Mouse (Mus musculus) WW6 (cell line): ENCODE data around the gene Fnip2.
"Not testable (repeated sequence)": the region's sequence is repeated elsewhere in the genome, so short reads cannot be mapped to it uniquely, and the experiment has no call there.

Experiments used
- DNase-seq: peaks from one replicate; pipeline ENCODE4 v3.0.0-alpha.2; 2013; ENCODE audit warnings: low read depth, low spot score

The Fnip2 gene

DNA sequence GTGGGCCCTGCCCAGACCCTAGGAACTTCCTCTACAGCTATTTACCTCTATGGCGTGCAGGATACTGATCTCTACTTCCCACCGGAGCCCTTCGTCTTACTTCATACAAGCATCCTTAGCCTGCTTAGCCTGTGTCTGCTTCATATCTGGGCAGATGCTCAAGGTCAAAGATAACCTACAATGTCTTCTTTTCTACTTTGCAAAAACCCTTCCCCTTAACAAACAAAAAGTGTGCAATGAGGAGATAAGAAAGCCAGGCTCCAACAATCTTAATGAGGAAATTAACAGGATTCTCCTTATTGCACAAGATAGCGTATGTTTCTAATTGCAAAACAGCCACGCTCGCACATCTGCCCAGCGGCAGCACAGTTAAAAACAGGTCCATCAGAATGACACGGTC, 89.2 kb downstream of the Fnip2 start:
- DNase-seq, result no peak

DNA sequence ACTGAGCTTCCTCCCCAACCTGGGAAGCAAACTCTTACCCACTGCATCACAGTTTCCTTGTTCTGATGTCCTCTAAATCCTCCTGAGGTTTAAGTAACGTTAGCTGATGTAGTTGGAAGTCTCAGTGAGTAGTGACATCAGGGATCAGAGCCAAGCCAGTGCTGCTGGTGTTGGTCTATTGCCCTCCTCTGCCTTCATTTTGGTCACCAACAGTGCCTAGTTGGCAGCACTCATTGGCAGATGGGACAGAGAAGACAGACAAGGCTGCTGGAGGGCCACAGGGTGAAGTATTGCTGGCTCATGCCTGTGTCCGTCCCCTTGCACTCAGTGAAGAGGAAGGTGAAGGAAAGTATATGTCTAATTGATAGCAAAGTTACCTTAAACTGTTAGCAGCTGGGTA, 91.6 kb downstream of the Fnip2 start:
- DNase-seq, result no peak

DNA sequence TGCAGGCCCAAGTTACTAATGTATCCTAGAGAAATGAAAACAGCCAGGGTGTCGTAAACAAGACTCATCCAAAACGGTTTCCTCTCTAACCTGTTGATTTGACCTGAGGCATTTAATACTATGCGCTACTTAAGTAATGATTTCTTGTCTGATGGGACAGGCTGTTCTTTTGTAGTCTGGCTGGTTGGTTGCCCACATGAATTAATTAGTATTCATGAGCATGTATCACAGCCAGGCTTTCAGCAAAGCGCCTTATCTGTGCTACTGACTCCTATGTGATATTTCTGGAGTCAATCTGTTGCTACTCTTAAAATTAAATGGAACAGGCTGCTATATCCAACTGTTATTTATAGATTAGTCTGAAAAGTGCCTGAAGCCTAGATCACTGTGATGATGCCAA, 92.7 kb downstream of the Fnip2 start:
- no peak for DNase-seq

DNA sequence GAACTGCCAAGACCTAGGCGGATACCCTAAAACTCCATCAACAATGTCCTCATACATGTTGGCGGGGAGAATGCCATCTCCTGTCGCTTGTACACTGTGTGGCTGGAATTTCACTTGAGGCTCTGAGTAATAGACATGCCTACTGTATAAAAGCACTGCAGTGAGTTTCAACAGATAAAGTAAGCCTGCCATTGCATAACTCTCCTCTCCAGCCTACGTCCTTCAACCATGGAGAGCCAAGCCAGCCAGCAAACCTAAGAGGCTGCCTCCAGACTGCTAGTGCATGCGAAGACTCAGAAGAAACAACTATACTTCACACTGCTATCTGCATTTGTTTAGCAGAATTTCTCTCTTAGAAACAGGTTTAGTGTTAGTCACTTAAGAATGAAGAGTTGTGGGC, 95.2 kb downstream of the Fnip2 start:
- no peak for DNase-seq

DNA sequence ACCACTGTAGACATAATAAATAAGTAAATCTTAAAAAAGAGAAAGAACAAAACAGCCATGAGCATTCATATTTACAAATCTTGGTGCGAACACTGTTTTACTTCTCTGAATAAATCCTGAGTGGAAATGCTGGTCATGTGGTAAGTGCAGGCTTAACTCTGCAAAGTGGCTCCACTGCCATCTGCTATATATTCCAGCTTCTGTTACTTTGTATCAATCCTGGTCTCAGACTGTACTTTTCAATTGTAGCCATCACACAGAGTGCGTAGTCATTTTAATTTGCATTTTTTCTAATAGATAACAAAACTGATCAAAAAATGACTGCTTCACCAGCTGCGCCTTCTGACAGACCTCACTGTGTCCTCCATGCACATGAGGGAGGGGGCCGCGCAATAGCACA, 98.2 kb downstream of the Fnip2 start:
- DNase-seq, result no peak

DNA sequence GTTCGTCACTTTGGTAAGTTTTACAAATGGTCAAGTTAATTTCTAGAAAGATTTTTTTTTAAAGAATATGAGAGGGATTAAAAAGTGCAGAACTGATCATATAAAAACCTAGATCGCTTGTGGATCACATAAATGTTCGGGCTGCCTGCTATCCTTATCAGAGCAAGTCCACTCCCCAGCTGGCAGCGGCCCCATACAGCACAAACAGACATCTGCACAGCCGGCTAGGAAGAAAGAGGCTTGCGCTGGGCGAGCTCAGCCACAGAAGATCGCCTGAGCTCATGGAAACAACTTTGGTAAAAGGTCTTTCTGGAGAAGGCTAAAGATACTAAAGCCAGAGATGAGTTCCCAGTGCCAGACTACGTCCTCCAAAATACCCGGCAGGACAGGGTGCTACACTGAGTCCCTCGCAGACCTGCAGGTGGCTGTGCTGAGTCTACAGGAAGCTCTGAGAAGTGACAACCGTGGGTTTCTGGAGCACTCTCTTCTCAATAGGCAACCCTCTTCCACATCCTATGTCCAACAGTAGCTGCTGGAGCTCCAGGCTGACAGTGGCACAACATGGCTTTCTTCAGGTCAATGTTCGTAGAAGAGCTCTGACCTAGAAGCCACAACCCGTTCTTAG, 108.8 kb downstream of the Fnip2 start:
- no peak for DNase-seq

- no peak for DNase-seq
These were observed 111.8 kb downstream of the Fnip2 start for GRCm38 (mm10) chr3:79455761-79456160.

- DNase-seq, result no peak
These were observed 114.8 kb downstream of the Fnip2 start for GRCm38 (mm10) chr3:79452696-79453263.

- DNase-seq, result no peak
These were observed 118.2 kb downstream of the Fnip2 start for GRCm38 (mm10) chr3:79449361-79449760.

DNA sequence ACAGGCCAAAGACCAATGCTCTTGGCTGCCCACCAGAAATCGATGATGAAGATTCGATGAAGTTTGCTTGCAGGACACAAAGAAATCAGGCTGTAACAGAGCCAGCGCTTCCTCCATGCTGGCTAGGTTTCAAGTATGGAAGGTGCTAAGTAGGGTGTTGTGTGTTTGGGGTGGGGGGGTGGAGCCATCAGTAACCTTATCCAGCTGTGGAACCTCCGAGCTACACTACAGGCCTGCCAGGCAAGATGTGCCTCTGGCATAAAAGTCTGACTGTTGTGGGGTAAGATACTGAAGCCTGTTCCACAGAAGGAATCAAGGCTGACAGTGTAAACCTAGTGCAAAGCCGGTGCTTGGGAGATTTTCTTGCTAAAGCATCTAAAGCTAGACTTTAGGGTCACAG, 119.2 kb downstream of the Fnip2 start:
- DNase-seq, result no peak

DNA sequence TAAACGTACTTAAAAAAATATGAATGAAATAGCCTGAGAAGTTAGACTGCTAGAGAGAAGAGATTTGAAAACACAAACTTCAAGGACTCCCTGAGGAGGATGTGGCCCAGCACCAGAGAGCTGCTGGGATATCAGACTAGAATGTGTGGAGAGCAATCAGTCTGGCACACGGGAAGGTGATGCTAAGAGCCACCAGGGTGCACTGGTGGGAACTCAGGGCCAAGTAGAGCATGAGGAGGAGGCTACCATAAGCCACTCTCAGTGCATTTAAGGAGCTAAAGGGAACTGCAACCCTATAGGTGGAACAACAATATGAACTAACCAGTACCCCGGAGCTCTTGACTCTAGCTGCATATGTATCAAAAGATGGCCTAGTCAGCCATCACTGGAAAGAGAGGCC, 120.9 kb downstream of the Fnip2 start:
- DNase-seq, result not testable (repeated sequence)

DNA sequence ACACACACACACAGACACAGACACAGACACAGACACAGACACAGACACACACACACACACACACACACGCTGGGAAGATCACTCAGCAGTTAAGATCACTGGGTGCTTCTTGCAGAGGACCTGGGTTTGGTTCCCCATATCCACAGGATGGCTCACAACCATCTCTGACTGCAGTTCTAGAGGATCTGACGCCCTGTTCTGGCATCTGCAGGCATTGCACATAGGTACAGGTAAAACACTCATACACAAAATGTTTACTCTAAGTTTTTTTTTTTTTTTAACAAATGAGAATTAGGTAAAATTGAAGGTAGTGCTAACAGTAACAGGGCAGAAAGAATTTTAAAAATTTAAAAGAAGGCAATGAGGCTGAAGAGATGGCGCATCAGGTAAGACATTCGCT, 121.5 kb downstream of the Fnip2 start:
- DNase-seq, result no peak

- DNase-seq, result no peak
These were observed 122.6 kb downstream of the Fnip2 start for GRCm38 (mm10) chr3:79445041-79445440.

- DNase-seq, result no peak
These were observed 123.7 kb downstream of the Fnip2 start for GRCm38 (mm10) chr3:79443850-79444249.

- DNase-seq, result no peak
These were observed 126.6 kb downstream of the Fnip2 start for GRCm38 (mm10) chr3:79440976-79441491.

DNA sequence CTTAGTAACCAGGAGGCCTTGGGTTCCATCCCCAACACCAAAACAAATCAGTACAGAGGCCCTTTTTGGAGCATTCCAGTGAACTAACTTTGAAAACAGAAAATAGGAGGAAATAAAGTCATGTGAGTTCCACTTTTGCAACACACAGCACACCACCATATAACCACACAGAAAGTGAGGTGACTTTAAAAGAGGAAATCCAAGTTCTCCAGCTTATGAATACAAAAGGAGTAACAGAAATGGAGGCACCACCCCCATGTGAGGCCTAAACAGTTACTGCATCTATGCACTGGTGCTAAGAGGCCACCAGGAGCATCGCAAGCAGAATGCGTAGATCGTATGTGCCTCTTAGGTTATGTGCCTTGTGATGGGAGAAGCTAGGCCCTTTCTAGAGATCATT, 129.3 kb downstream of the Fnip2 start:
- DNase-seq, result no peak

GRCm38 (mm10) chr3:79436186-79436585, 131.4 kb downstream of the Fnip2 start:
- DNase-seq, result no peak

- no peak for DNase-seq
These were observed 132.6 kb downstream of the Fnip2 start for GRCm38 (mm10) chr3:79434985-79435384.

DNA sequence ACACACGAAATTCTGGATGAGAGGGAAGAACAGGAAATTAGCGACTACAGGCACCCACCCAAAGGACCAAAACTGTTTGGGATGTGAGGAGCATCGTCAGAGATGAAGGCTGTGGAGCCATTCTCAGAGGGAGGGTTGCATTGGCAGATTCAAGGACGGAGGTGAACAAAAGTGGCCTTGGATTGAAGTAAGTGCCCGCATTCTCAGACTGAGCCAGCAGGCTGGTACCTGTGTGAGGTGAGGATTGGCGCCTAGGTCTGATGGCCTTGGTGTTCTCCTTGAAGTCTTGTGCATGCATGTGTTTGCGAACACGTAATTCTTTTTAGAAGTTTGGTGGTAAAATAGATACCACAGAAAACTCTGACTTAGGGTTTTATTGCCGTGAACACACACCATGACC, 133.2 kb downstream of the Fnip2 start:
- no peak for DNase-seq

- DNase-seq, result no peak
These were observed 134.0 kb downstream of the Fnip2 start for GRCm38 (mm10) chr3:79433593-79433992.

GRCm38 (mm10) chr3:79425441-79425840, 142.2 kb downstream of the Fnip2 start:
- DNase-seq, result no peak

DNA sequence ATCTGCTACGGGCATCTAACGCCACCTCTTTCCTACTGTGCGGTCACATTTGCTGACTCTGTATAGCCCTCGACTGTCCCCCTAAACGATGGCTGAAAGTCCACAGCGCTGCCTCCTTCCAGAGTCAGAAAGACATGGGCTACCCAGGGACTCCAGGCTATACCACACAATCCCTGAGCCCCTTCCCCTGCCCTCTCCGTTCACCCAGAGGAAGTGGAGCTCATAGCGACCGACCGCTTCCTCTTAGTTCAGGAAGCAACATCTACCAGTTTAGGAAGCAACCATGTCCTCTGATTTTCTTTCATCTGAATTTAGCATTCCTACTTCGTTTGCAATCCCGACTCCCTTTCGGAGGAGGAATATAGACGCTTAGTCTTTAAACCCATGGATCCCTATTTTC, 148.7 kb downstream of the Fnip2 start:
- no peak for DNase-seq

DNA sequence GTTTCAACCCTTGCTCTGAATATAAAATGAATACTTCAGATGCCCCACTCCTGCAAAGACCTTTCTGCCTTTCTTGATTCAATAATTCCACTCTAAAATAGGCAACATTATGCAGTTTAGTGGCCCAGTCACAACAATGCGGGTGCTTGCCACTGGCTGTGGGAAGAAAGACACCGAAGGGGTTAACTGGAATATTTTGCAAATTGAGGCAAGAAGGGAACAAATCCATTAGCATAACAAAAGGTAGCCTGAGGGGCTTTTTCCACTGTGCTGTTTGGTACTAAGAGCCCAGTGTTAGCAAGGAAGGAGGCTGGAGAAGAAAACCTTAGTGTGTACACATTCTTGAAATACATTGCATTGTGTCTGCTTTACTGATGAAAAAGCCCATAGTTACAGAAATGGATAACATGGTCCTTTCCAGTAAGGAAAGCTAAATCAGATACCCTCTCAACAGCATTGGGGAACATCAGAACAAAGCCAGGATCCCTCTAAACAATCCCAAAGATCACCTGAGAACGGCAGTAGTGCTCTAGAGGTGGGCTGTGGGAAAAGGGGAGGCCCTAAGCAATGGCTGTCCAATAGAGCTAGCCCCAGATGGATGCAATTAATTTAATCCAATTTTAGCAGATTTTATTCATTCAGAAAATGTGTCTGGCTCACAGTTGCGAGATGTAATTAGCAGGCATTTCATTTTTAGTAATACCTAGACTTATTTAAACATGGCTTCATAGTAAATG, 150.5 kb downstream of the Fnip2 start:
- DNase-seq, result peak; percentile 31
